Mouse (Mus musculus): Measurements from ENCODE around the gene Trim14.

- TF ChIP-seq CTCF (IDR thresholded peaks at IDR 0.05; ENCODE audit: extremely low read depth, insufficient read depth, insufficient read length, insufficient replicate concordance) (no peak), POLR2A (IDR thresholded peaks at IDR 0.05; ENCODE audit: low read depth, low read length) (no peak)
Observed at GRCm38 (mm10) chr4:46574024-46574753, 38.2 kb upstream of the Trim14 start.

Data from spleen, adult 2 months (tissue).